Mouse (Mus musculus) urinary bladder, postnatal 25 days (tissue): ENCODE measurements around the gene Top2a.

Experiments used
- DNase-seq: peaks from one replicate; pipeline ENCODE4 v3.0.0; 2022; ENCODE audit warnings: low spot score

The Top2a gene

DNA sequence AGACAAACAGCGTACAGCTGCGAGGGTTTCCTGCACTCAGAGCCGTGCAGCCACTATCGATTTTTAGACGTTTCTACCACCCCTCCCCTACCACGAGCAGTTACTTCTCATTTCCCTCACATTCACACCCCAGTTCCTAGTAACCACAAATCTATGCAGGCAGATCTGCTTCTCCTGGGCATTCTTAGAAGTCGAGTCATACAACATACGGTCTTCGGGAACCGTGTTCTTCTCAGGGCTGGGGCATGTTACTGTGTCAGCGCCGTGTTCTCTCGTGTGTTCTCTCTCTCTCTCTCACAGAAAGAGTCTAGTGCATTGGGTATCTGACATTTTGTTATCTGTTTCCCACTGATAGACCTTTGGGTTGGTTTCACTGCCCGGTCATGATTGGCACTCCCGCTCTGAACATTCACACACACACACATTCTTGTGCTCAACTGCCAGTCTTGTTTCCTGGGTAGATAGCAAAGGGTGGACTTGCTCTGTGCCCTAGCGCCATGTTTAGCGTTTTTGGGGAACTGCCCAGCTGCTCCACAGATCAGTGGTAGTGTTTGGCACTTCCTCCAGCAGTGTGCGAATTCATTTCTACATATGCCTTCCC lies 75.9 kb downstream of the Top2a start:
- DNase-seq, result no peak

DNA sequence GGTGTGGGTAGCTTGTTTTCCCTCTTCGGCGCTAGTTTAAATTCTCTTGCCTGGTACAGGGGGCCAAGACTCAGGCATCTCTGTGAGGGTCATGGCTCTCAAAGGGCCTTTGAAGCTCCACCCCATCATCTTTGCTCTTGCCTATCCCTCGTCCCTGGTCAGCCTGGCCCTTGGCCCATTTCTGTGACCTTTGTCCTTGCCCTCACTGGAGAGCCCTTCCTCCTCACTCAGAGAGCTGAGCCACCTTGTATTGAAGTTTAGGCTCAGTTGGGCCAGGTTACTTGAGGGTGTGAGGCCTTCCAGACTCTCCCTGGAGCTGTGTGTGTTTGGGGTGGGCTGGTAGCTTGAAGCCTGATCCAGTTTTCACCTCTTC lies 78.4 kb downstream of the Top2a start:
- DNase-seq, result no peak

DNA sequence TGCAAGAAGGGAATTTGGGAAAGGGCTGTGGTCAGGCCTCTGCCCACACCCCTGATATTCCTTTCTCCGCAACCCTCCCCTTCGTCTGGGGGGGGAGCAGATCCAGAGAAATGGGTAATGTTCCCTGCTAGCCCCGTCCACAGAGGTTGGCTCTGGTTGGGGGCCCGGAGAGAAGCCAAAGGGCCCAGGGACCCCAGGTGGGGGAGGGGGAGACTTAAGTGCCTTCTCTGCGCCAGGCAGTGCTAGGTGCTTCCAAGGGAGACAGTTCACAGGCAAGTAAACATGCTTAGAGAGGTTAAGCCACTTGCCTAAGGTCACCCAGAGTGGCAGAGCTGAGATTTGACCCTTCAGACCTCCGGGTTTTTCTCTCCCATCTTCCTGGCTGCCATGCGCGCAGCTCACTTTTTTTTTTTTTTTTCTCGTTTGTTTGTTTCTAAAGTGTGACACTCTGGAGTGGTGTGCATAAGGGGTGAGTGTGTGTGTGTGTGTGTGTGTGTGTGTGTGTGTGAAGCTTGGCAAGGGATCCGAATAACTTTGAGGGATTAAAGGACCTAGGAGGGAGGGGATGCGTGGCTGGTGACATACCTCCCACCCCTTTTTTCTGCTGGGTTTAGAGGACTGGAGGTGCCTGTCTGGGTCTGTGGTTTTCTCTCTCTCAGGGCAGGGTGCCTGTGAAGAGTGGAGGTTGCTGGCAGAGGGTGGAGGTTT lies 78.9 kb downstream of the Top2a start:
- no peak for DNase-seq

DNA sequence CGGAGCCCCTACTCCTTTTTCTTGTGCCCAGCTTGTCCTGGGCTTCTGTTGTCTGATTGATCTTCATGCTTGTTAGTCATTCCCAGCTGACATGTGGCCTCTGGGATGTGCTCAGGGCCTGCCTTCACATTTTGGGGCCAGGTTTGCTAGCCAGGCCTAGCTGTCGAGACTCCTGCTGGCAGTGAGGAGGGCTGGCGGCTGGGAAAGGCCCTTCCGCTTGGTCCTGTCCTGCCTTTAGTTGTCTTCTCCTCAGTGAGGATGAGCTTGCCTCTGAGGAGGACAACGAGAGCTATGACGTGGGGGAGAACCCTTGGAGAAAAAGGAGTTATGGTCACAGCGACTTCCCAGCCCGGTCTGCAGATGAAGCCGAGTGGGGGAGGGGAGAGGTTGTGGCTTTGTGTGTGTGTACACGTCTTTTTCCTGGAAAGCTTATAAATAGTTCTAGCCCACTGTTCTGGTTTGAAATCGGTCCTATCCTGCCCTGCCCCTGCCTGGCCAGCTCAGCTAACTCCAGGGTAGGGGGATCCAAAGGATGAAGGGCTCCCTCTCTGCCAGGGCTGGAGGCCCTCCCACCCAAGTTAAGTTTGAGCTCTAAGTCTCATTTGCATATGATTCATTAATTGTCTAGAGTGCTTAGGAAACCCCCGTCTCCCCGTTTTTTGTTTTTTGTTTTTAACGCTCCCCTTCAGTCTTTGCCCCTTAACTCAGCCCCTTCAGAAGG lies 80.1 kb downstream of the Top2a start:
- DNase-seq, result no peak
